Mouse (Mus musculus): Measurements from ENCODE around the gene Hist1h2ah.

Gene Hist1h2ah

GRCm38 (mm10) chr13:22009642-22010041 is 25.7 kb downstream of the Hist1h2ah start, which contains the start of gene Prss16:
TSS of gene Prss16 (minus strand) at chr13:22009742.
- ATAC-seq (ENCODE audit: low TSS enrichment): no peak

- no peak for ATAC-seq (ENCODE audit: low TSS enrichment)
Measured at GRCm38 (mm10) chr13:22008707-22009106, 26.7 kb downstream of the Hist1h2ah start.

- no peak for ATAC-seq (ENCODE audit: low TSS enrichment)
Measured at GRCm38 (mm10) chr13:22007872-22008271, 27.5 kb downstream of the Hist1h2ah start.

GRCm38 (mm10) chr13:22007121-22007510 is 28.3 kb downstream of the Hist1h2ah start:
- no peak for ATAC-seq (ENCODE audit: low TSS enrichment)

GRCm38 (mm10) chr13:22006334-22007120 is 28.8 kb downstream of the Hist1h2ah start:
- peak; percentile 74 for ATAC-seq (ENCODE audit: low TSS enrichment)

GRCm38 (mm10) chr13:22005605-22006333 is 29.6 kb downstream of the Hist1h2ah start:
- ATAC-seq (ENCODE audit: low TSS enrichment): peak; percentile 79

GRCm38 (mm10) chr13:22001823-22002222 is 33.5 kb downstream of the Hist1h2ah start:
- no peak for ATAC-seq (ENCODE audit: low TSS enrichment)

GRCm38 (mm10) chr13:22001346-22001745 is 34.0 kb downstream of the Hist1h2ah start:
- ATAC-seq (ENCODE audit: low TSS enrichment): no peak

- ATAC-seq (ENCODE audit: low TSS enrichment): no peak
Measured at GRCm38 (mm10) chr13:21999147-21999546, 36.2 kb downstream of the Hist1h2ah start.

GRCm38 (mm10) chr13:21998412-21998811 is 37.0 kb downstream of the Hist1h2ah start:
- ATAC-seq (ENCODE audit: low TSS enrichment): no peak

GRCm38 (mm10) chr13:21997821-21998220 is 37.5 kb downstream of the Hist1h2ah start:
- ATAC-seq (ENCODE audit: low TSS enrichment): no peak

- ATAC-seq (ENCODE audit: low TSS enrichment): no peak
Measured at GRCm38 (mm10) chr13:21997201-21997820, 38.1 kb downstream of the Hist1h2ah start.

- no peak for ATAC-seq (ENCODE audit: low TSS enrichment)
Measured at GRCm38 (mm10) chr13:21996840-21997185, 38.6 kb downstream of the Hist1h2ah start.

GRCm38 (mm10) chr13:21996101-21996839 is 39.1 kb downstream of the Hist1h2ah start:
- no peak for ATAC-seq (ENCODE audit: low TSS enrichment)

- no peak for ATAC-seq (ENCODE audit: low TSS enrichment)
Measured at GRCm38 (mm10) chr13:21995331-21995914, 39.9 kb downstream of the Hist1h2ah start.

- no peak for ATAC-seq (ENCODE audit: low TSS enrichment)
Measured at GRCm38 (mm10) chr13:21994896-21995295, 40.5 kb downstream of the Hist1h2ah start.

- no peak for ATAC-seq (ENCODE audit: low TSS enrichment)
Measured at GRCm38 (mm10) chr13:21993957-21994738, 41.2 kb downstream of the Hist1h2ah start.

GRCm38 (mm10) chr13:21992550-21992949 is 42.8 kb downstream of the Hist1h2ah start:
- no peak for ATAC-seq (ENCODE audit: low TSS enrichment)
